Mouse (Mus musculus) lung, adult 2 months (tissue): ENCODE results near the gene 9530003J23Rik.

Experiments used
- CTCF ChIP-seq: fragments of 200-500 bp; IDR thresholded peaks from 2 replicates; pipeline ENCODE4 v1.5.1; 2011; ENCODE audit warnings: mild to moderate bottlenecking, low read length, control low read depth; ENCODE audit not compliant: insufficient read depth
- POLR2A ChIP-seq: fragments of 200-500 bp; IDR thresholded peaks from 2 replicates; pipeline ENCODE4 v1.6.1; 2011; ENCODE audit warnings: low read depth, mild to moderate bottlenecking, control low read depth, low read length, borderline replicate concordance; ENCODE audit errors: extremely low read depth

DNA sequence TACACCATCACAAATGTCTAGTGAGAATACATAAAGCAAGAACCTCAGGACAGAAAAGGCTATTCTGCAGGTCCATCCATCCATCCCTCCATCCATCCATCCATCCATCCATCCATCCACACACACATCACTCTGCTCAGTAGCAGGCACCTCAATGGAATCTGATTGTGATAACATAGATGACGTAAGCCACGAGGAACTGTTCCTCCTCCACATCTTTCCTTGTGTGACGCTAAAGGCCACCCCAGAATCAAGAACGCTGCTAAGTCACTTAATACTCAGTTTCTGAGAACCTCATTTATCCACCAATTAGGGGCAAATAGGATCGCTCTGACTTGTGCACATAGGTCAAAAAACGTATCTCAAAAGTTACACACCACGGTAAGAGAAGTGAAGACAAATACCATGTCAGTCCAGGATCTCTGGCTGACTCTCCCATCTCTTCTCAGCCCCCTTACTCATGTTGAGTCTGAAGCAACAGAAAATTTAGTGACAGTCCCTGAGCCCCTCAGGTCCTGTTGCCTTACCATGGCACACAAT, 42.9 kb upstream of the 9530003J23Rik start:
- TF ChIP-seq CTCF (no peak), POLR2A (0 out of 2 replicates have a peak, but pooled peaks have one; percentile 8)
